Mouse (Mus musculus): ENCODE data around the gene Rab11b. TPM values are rescaled to one million over a fixed set of nuclear protein-coding genes. Genes with fewer than 3 reads are reported as not detected.

The Rab11b gene
- total RNA-seq (2014; rRNA removed) (78.1 and 106 TPM in 2 replicates), polyA plus RNA-seq (2015; fragmentation: Nextera tagmentation; extraction: Ambion mirVana) (527 and 560 TPM in 2 replicates)

GRCm38 (mm10) chr17:33760255-33761165, at the start of gene Rab11b:
Gene Rab11b, minus strand, starts transcription at chr17:33760530.
- ATAC-seq (peak; percentile 98), DNase-seq (peak; percentile 100)
- WGBS = 4% methylated on average over 35 of the region's 35 CpGs
- Histone ChIP-seq H3K4me2 (ENCODE audit: low read depth) (peak within 1 kb of the TSS; percentile 68), H3K27me3 (ENCODE audit: insufficient read depth, low read length) (no peaks in the 10 kb centered on the region), H3K27ac (ENCODE audit: low read depth, low read length) (peak within 1 kb of the TSS; percentile 99), H3K36me3 (ENCODE audit: insufficient read depth) (no peaks in the 10 kb centered on the region), H3K4me1 (ENCODE audit: insufficient read depth) (peaks cover 22% of the 10 kb centered on the region), H3K9me3 (ENCODE audit: low read length) (no peaks in the 10 kb centered on the region), H3K9ac (peak within 1 kb of the TSS; percentile 99), H3K4me3 (ENCODE audit: low read depth, low read length) (peak within 1 kb of the TSS; percentile 89)
- peak; percentile 50 for TF ChIP-seq CTCF (IDR thresholded peaks at IDR 0.05; ENCODE audit: low read depth)

GRCm38 (mm10) chr17:33808192-33808591, 47.9 kb upstream of the Rab11b start:
- Histone ChIP-seq H3K9ac (no peak overlapping the region), H3K4me3 (ENCODE audit: low read depth, low read length) (no peak overlapping the region), H3K4me2 (ENCODE audit: low read depth) (no peak overlapping the region), H3K27ac (ENCODE audit: low read depth, low read length) (no peak overlapping the region), H3K9me3 (ENCODE audit: low read length) (no peaks in the 10 kb centered on the region), H3K36me3 (ENCODE audit: insufficient read depth) (no peaks in the 10 kb centered on the region), H3K27me3 (ENCODE audit: insufficient read depth, low read length) (peaks cover 3% of the 10 kb centered on the region), H3K4me1 (ENCODE audit: insufficient read depth) (peaks cover 4% of the 10 kb centered on the region; the same call in 1 of the 2 replicates)
- no peak for ATAC-seq
- no peak for TF ChIP-seq CTCF (IDR thresholded peaks at IDR 0.05; ENCODE audit: low read depth)
- no peak for DNase-seq
- 46% methylated on average over 10 of the region's 10 CpGs for WGBS

GRCm38 (mm10) chr17:33807181-33807888, 47.0 kb upstream of the Rab11b start:
- Histone ChIP-seq H3K9ac (no peak overlapping the region), H3K27ac (ENCODE audit: low read depth, low read length) (no peak overlapping the region), H3K4me1 (ENCODE audit: insufficient read depth) (peaks cover 4% of the 10 kb centered on the region; the same call in 1 of the 2 replicates), H3K27me3 (ENCODE audit: insufficient read depth, low read length) (peaks cover 3% of the 10 kb centered on the region), H3K4me3 (ENCODE audit: low read depth, low read length) (no peak overlapping the region), H3K4me2 (ENCODE audit: low read depth) (no peak overlapping the region), H3K9me3 (ENCODE audit: low read length) (no peaks in the 10 kb centered on the region), H3K36me3 (ENCODE audit: insufficient read depth) (no peaks in the 10 kb centered on the region)
- 73% methylated on average over 8 of the region's 9 CpGs for WGBS
- no peak for DNase-seq
- TF ChIP-seq CTCF (IDR thresholded peaks at IDR 0.05; ENCODE audit: low read depth) = no peak
- ATAC-seq = no peak

- no peaks in the 10 kb centered on the region for H3K36me3 ChIP-seq (ENCODE audit: insufficient read depth)
- H3K9ac ChIP-seq = no peak overlapping the region
- WGBS = 53% methylated on average over 1 of the region's 1 CpGs
- H3K4me2 ChIP-seq (ENCODE audit: low read depth) = no peak overlapping the region
- no peaks in the 10 kb centered on the region for H3K4me1 ChIP-seq (ENCODE audit: insufficient read depth)
- no peak overlapping the region for H3K27ac ChIP-seq (ENCODE audit: low read depth, low read length)
- ATAC-seq = no peak
- no peaks in the 10 kb centered on the region for H3K9me3 ChIP-seq (ENCODE audit: low read length)
- no peak overlapping the region for H3K4me3 ChIP-seq (ENCODE audit: low read depth, low read length)
- DNase-seq = no peak
- H3K27me3 ChIP-seq (ENCODE audit: insufficient read depth, low read length) = peaks cover 3% of the 10 kb centered on the region; the same call in 1 of the 2 replicates
- TF ChIP-seq CTCF (IDR thresholded peaks at IDR 0.05; ENCODE audit: low read depth) = no peak
These were observed 44.4 kb upstream of the Rab11b start for GRCm38 (mm10) chr17:33804745-33805144.

- H3K27ac ChIP-seq (ENCODE audit: low read depth, low read length) = no peak overlapping the region
- TF ChIP-seq CTCF (IDR thresholded peaks at IDR 0.05; ENCODE audit: low read depth) = no peak
- peaks cover 3% of the 10 kb centered on the region; the same call in 1 of the 2 replicates for H3K27me3 ChIP-seq (ENCODE audit: insufficient read depth, low read length)
- H3K4me2 ChIP-seq (ENCODE audit: low read depth) = no peak overlapping the region
- no peak overlapping the region for H3K4me3 ChIP-seq (ENCODE audit: low read depth, low read length)
- H3K36me3 ChIP-seq (ENCODE audit: insufficient read depth) = no peaks in the 10 kb centered on the region
- no peaks in the 10 kb centered on the region for H3K9me3 ChIP-seq (ENCODE audit: low read length)
- no peak overlapping the region for H3K9ac ChIP-seq
- no peaks in the 10 kb centered on the region for H3K4me1 ChIP-seq (ENCODE audit: insufficient read depth)
- no peak for ATAC-seq
- 59% methylated on average over 4 of the region's 4 CpGs for WGBS
- DNase-seq = no peak
These were observed 43.9 kb upstream of the Rab11b start for GRCm38 (mm10) chr17:33804205-33804604.

GRCm38 (mm10) chr17:33802221-33802620, 41.9 kb upstream of the Rab11b start:
- ATAC-seq (no peak), DNase-seq (no peak)
- Histone ChIP-seq H3K4me1 (ENCODE audit: insufficient read depth) (no peaks in the 10 kb centered on the region), H3K27me3 (ENCODE audit: insufficient read depth, low read length) (peaks cover 3% of the 10 kb centered on the region; the same call in 1 of the 2 replicates), H3K9ac (no peak overlapping the region), H3K9me3 (ENCODE audit: low read length) (no peaks in the 10 kb centered on the region), H3K27ac (ENCODE audit: low read depth, low read length) (no peak overlapping the region), H3K36me3 (ENCODE audit: insufficient read depth) (no peaks in the 10 kb centered on the region), H3K4me2 (ENCODE audit: low read depth) (no peak overlapping the region), H3K4me3 (ENCODE audit: low read depth, low read length) (no peak overlapping the region)
- TF ChIP-seq CTCF (IDR thresholded peaks at IDR 0.05; ENCODE audit: low read depth) = peak; percentile 62
- WGBS = 4% methylated on average over 2 of the region's 2 CpGs
